Mouse (Mus musculus): ENCODE measurements at regions not wholly inside any gene's neighbourhood (a gene's known extent, or its start where the extent isn't known, plus 50 kb on each side); places are given as distances from the start of the nearest gene placed in this dataset.

- DNase-seq (ENCODE audit: low spot score) = peak; percentile 65
- WGBS = 36% methylated on average over 4 of the region's 4 CpGs
- Histone ChIP-seq H3K4me3 (replicated peaks; ENCODE audit: low read length) (no peak overlapping the region), H3K4me1 (replicated peaks; ENCODE audit: control insufficient read depth, insufficient read depth, low read length) (no peaks in the 10 kb centered on the region; the same call in 1 of the 2 replicates), H3K36me3 (replicated peaks; ENCODE audit: control insufficient read depth, insufficient read depth) (no peaks in the 10 kb centered on the region), H3K4me2 (replicated peaks) (no peak overlapping the region), H3K27me3 (ENCODE audit: control insufficient read depth, insufficient read depth, low read length) (no peaks in the 10 kb centered on the region), H3K9me3 (ENCODE audit: control insufficient read depth, low read length) (no peaks in the 10 kb centered on the region), H3K27ac (no peak overlapping the region), H3K9ac (no peak overlapping the region)
- ATAC-seq (ENCODE audit: low FRiP score) = no peak
Measured at GRCm38 (mm10) chr6:31011407-31012020, 52.6 kb upstream of the Klf14 start.

GRCm38 (mm10) chr6:31016566-31016965 is 57.7 kb upstream of the Klf14 start:
- no peak overlapping the region for H3K4me2 ChIP-seq (replicated peaks)
- 83% methylated on average over 7 of the region's 7 CpGs for WGBS
- H3K36me3 ChIP-seq (replicated peaks; ENCODE audit: control insufficient read depth, insufficient read depth) = no peaks in the 10 kb centered on the region
- H3K4me1 ChIP-seq (replicated peaks; ENCODE audit: control insufficient read depth, insufficient read depth, low read length) = no peaks in the 10 kb centered on the region; the same call in 1 of the 2 replicates
- no peak overlapping the region for H3K27ac ChIP-seq
- no peaks in the 10 kb centered on the region for H3K9me3 ChIP-seq (ENCODE audit: control insufficient read depth, low read length)
- ATAC-seq (ENCODE audit: low FRiP score) (no peak), DNase-seq (ENCODE audit: low spot score) (no peak)
- no peak overlapping the region for H3K4me3 ChIP-seq (replicated peaks; ENCODE audit: low read length)
- H3K9ac ChIP-seq = no peak overlapping the region
- no peaks in the 10 kb centered on the region for H3K27me3 ChIP-seq (ENCODE audit: control insufficient read depth, insufficient read depth, low read length)

GRCm38 (mm10) chr6:31021776-31022175 is 62.9 kb upstream of the Klf14 start:
- no peaks in the 10 kb centered on the region for H3K36me3 ChIP-seq (replicated peaks; ENCODE audit: control insufficient read depth, insufficient read depth)
- no peaks in the 10 kb centered on the region for H3K4me1 ChIP-seq (replicated peaks; ENCODE audit: control insufficient read depth, insufficient read depth, low read length)
- H3K27ac ChIP-seq = no peak overlapping the region
- H3K9me3 ChIP-seq (ENCODE audit: control insufficient read depth, low read length) = no peaks in the 10 kb centered on the region
- ATAC-seq (ENCODE audit: low FRiP score) (no peak), DNase-seq (ENCODE audit: low spot score) (no peak)
- no peak overlapping the region for H3K4me2 ChIP-seq (replicated peaks)
- no peaks in the 10 kb centered on the region for H3K27me3 ChIP-seq (ENCODE audit: control insufficient read depth, insufficient read depth, low read length)
- no peak overlapping the region for H3K9ac ChIP-seq
- 91% methylated on average over 5 of the region's 5 CpGs for WGBS
- H3K4me3 ChIP-seq (replicated peaks; ENCODE audit: low read length) = no peak overlapping the region

GRCm38 (mm10) chr6:31029777-31030176 is 70.9 kb upstream of the Klf14 start:
- Histone ChIP-seq H3K4me1 (replicated peaks; ENCODE audit: control insufficient read depth, insufficient read depth, low read length) (peaks cover 5% of the 10 kb centered on the region; the same call in 1 of the 2 replicates), H3K27ac (no peak overlapping the region), H3K9me3 (ENCODE audit: control insufficient read depth, low read length) (no peaks in the 10 kb centered on the region), H3K4me2 (replicated peaks) (no peak overlapping the region), H3K36me3 (replicated peaks; ENCODE audit: control insufficient read depth, insufficient read depth) (no peaks in the 10 kb centered on the region), H3K4me3 (replicated peaks; ENCODE audit: low read length) (no peak overlapping the region), H3K9ac (no peak overlapping the region), H3K27me3 (ENCODE audit: control insufficient read depth, insufficient read depth, low read length) (no peaks in the 10 kb centered on the region)
- DNase-seq (ENCODE audit: low spot score) (peak; percentile 69), ATAC-seq (ENCODE audit: low FRiP score) (peak; percentile 68)
- WGBS = 61% methylated on average over 9 of the region's 9 CpGs

DNA sequence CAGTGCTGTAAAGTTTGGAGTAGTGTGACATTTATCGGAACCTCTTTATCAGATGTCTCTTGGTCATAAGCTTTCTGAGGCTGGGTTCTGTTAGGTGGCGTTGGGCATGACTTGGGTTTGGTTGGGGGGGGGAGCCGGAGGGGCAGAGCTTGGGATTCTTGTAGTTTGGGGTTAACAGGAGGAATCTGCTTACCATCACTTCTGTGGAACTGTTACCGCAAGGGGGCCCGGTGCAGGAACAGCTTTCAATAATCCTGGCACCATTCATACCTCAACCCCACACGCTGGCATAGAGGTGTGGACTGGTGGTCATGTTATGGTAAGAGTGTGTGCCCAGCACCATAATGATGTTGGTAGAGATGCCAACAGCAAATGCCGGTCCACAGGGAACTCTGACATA is 72.1 kb upstream of the Klf14 start:
- WGBS = 87% methylated on average over 7 of the region's 7 CpGs
- no peaks in the 10 kb centered on the region for H3K27me3 ChIP-seq (ENCODE audit: control insufficient read depth, insufficient read depth, low read length)
- no peak overlapping the region for H3K4me3 ChIP-seq (replicated peaks; ENCODE audit: low read length)
- no peak overlapping the region for H3K4me2 ChIP-seq (replicated peaks)
- DNase-seq (ENCODE audit: low spot score) = no peak
- no peaks in the 10 kb centered on the region for H3K36me3 ChIP-seq (replicated peaks; ENCODE audit: control insufficient read depth, insufficient read depth)
- peaks cover 5% of the 10 kb centered on the region; the same call in 1 of the 2 replicates for H3K4me1 ChIP-seq (replicated peaks; ENCODE audit: control insufficient read depth, insufficient read depth, low read length)
- H3K27ac ChIP-seq = no peak overlapping the region
- no peaks in the 10 kb centered on the region for H3K9me3 ChIP-seq (ENCODE audit: control insufficient read depth, low read length)
- H3K9ac ChIP-seq = no peak overlapping the region
- no peak for ATAC-seq (ENCODE audit: low FRiP score)

DNA sequence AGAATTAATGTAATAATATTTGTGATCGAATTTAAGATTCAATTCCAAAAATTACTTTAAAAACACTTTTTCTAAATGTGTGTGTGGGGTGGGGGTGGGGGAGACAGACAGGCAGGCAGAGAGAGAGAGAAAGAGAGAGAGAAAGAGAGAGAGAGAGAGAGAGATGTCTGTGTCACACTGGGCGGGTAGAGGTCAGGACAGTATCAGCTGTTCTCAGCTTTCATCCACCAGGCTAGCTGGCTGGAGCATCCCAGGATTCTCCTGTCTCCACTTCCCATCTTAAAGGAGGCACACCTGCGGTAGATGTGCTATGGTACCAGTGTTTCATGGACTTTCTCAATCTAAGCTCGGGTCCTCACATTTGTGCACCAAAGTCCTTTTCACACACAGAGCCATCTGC is 73.3 kb upstream of the Klf14 start:
- Histone ChIP-seq H3K4me1 (replicated peaks; ENCODE audit: control insufficient read depth, insufficient read depth, low read length) (peaks cover 5% of the 10 kb centered on the region; the same call in 1 of the 2 replicates), H3K9ac (no peak overlapping the region), H3K27ac (no peak overlapping the region), H3K4me2 (replicated peaks) (no peak overlapping the region), H3K9me3 (ENCODE audit: control insufficient read depth, low read length) (no peaks in the 10 kb centered on the region), H3K4me3 (replicated peaks; ENCODE audit: low read length) (no peak overlapping the region), H3K27me3 (ENCODE audit: control insufficient read depth, insufficient read depth, low read length) (no peaks in the 10 kb centered on the region), H3K36me3 (replicated peaks; ENCODE audit: control insufficient read depth, insufficient read depth) (no peaks in the 10 kb centered on the region)
- WGBS = 86% methylated on average over 4 of the region's 4 CpGs
- no peak for ATAC-seq (ENCODE audit: low FRiP score)
- DNase-seq (ENCODE audit: low spot score) = no peak

DNA sequence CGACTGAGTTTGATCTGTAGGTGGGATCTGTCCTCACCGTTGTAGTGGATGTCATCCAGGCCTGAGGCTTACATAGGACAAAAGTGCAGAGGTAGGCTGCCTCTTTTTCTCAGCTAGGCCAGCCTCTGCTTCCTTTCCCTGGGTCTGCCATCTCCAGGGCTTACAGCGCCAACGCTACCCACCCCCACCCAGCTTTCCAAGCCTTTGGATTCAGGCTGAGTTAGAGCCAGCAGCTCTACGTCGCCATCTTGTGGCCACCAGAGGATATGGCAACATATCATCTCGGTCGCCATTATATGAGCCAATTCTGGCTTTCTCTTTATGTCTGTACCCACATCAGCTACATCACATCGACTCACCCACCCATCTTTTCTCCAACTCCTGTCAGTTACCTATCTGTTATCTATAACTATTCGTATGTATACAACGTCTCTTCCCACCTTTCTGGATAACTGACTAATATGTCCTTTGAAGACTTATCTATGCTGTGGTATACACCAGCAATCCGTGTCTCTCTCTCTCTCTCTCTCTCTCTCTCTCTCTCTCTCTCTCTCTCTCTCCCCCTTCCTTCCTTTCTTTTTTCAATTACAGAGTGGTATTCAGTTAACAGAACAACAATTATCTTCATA is 74.2 kb upstream of the Klf14 start:
- no peak overlapping the region for H3K27ac ChIP-seq
- H3K4me3 ChIP-seq (replicated peaks; ENCODE audit: low read length) = no peak overlapping the region
- WGBS = 8% methylated on average over 12 of the region's 12 CpGs
- DNase-seq (ENCODE audit: low spot score) (peak; percentile 88), ATAC-seq (ENCODE audit: low FRiP score) (peak; percentile 75)
- no peaks in the 10 kb centered on the region for H3K36me3 ChIP-seq (replicated peaks; ENCODE audit: control insufficient read depth, insufficient read depth)
- H3K4me1 ChIP-seq (replicated peaks; ENCODE audit: control insufficient read depth, insufficient read depth, low read length) = peaks cover 5% of the 10 kb centered on the region; the same call in 1 of the 2 replicates
- H3K9ac ChIP-seq = 0 out of 2 replicates have a peak overlapping the region, but pooled peaks have one; percentile 33
- peak overlapping the region; percentile 26 for H3K4me2 ChIP-seq (replicated peaks)
- H3K27me3 ChIP-seq (ENCODE audit: control insufficient read depth, insufficient read depth, low read length) = no peaks in the 10 kb centered on the region
- no peaks in the 10 kb centered on the region for H3K9me3 ChIP-seq (ENCODE audit: control insufficient read depth, low read length)

DNA sequence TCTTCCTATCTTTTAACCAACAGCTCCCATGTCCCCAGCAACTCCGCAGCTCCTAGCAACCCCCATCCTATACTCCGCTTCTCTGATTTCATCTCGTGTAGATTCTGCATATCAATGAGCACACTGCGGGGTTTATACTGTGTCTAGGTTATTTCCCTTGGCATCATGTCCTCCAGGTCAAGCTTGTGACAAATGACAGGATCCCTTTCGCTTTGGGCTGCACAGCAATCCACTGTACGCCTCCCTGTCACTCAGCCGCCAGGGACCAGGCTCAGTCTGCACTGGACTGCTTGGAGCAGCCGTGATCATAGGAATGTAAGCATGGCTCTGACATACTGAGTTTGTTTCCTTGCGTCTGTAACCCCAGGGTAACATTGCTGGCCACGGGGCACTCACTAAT is 75.9 kb upstream of the Klf14 start:
- Histone ChIP-seq H3K9me3 (ENCODE audit: control insufficient read depth, low read length) (no peaks in the 10 kb centered on the region), H3K4me3 (replicated peaks; ENCODE audit: low read length) (no peak overlapping the region), H3K36me3 (replicated peaks; ENCODE audit: control insufficient read depth, insufficient read depth) (no peaks in the 10 kb centered on the region), H3K27me3 (ENCODE audit: control insufficient read depth, insufficient read depth, low read length) (no peaks in the 10 kb centered on the region), H3K27ac (no peak overlapping the region), H3K9ac (no peak overlapping the region), H3K4me1 (replicated peaks; ENCODE audit: control insufficient read depth, insufficient read depth, low read length) (peaks cover 5% of the 10 kb centered on the region; the same call in 1 of the 2 replicates), H3K4me2 (replicated peaks) (no peak overlapping the region)
- WGBS = 48% methylated on average over 10 of the region's 10 CpGs
- no peak for DNase-seq (ENCODE audit: low spot score)
- no peak for ATAC-seq (ENCODE audit: low FRiP score)

- Histone ChIP-seq H3K4me1 (replicated peaks; ENCODE audit: control insufficient read depth, insufficient read depth, low read length) (no peaks in the 10 kb centered on the region), H3K4me3 (replicated peaks; ENCODE audit: low read length) (no peak overlapping the region), H3K27ac (no peak overlapping the region), H3K36me3 (replicated peaks; ENCODE audit: control insufficient read depth, insufficient read depth) (no peaks in the 10 kb centered on the region), H3K4me2 (replicated peaks) (no peak overlapping the region), H3K9me3 (ENCODE audit: control insufficient read depth, low read length) (no peaks in the 10 kb centered on the region), H3K27me3 (ENCODE audit: control insufficient read depth, insufficient read depth, low read length) (no peaks in the 10 kb centered on the region), H3K9ac (no peak overlapping the region)
- ATAC-seq (ENCODE audit: low FRiP score) = no peak
- WGBS = 72% methylated on average over 20 of the region's 20 CpGs
- no peak for DNase-seq (ENCODE audit: low spot score)
Measured at GRCm38 (mm10) chr6:31037801-31038395, 79.0 kb upstream of the Klf14 start.
